Mouse (Mus musculus): Measurements from ENCODE around the gene Ehd4. TPM values are rescaled to one million over a fixed set of nuclear protein-coding genes. Genes with fewer than 3 reads are reported as not detected.

Ehd4 gene
- 270 TPM for polyA plus RNA-seq (2014; fragmentation: Illumina TruSeq; extraction: RNeasy Lipid Tissue Mini Kit (QIAGEN cat#74804); ENCODE audit: low read depth, low replicate concordance)

DNA sequence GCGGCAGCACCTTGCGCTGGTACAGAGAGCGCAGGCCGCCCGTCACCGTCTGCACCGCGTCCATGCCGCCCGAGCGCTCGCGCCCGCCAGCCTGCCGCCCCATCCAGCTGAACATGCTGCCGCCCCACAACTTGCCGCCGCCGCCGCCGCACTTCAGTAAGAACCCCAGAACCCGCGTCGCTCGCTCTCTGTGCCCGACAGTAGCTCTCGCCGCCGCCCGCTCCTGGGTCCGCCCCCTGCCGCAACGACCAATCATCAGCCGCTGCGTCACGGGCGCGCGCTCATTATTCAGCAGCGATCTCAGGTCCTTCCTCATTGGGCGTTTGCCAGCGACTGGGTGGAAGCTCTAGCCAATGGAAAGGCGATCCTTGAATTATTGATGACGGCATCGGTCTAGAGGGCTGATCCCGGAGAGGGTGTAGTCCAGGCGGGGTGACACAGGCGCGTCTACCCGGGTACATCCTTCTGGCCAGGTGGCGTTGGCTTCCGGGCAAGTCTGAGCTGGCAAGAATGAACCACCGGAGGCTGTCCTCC lies at the start of gene Ehd4:
TSS of gene Ehd4 (minus strand) at position 246 of the 534 bp plus-strand sequence.

Other genes with a start within 250 kb of the Ehd4 start
- gene Mapkbp1, start 181.9 kb downstream of the Ehd4 start, polyA plus RNA-seq (2014; fragmentation: Illumina TruSeq; extraction: RNeasy Lipid Tissue Mini Kit (QIAGEN cat#74804); ENCODE audit: low read depth, low replicate concordance), result 8.1 TPM
- 6.3 TPM for gene Jmjd7, start 127.1 kb downstream of the Ehd4 start, polyA plus RNA-seq (2014; fragmentation: Illumina TruSeq; extraction: RNeasy Lipid Tissue Mini Kit (QIAGEN cat#74804); ENCODE audit: low read depth, low replicate concordance)
- 3.2 TPM for gene Gm28042, start 127.1 kb downstream of the Ehd4 start, polyA plus RNA-seq (2014; fragmentation: Illumina TruSeq; extraction: RNeasy Lipid Tissue Mini Kit (QIAGEN cat#74804); ENCODE audit: low read depth, low replicate concordance)
- 2.2 TPM for gene Pla2g4b, start 121.2 kb downstream of the Ehd4 start, polyA plus RNA-seq (2014; fragmentation: Illumina TruSeq; extraction: RNeasy Lipid Tissue Mini Kit (QIAGEN cat#74804); ENCODE audit: low read depth, low replicate concordance)
- 5.9 TPM for gene Pla2g4e, start 90.7 kb upstream of the Ehd4 start, polyA plus RNA-seq (2014; fragmentation: Illumina TruSeq; extraction: RNeasy Lipid Tissue Mini Kit (QIAGEN cat#74804); ENCODE audit: low read depth, low replicate concordance)
- not detected for gene Pla2g4d, start 134.6 kb upstream of the Ehd4 start, polyA plus RNA-seq (2014; fragmentation: Illumina TruSeq; extraction: RNeasy Lipid Tissue Mini Kit (QIAGEN cat#74804); ENCODE audit: low read depth, low replicate concordance)
- gene Pla2g4f, start 159.6 kb upstream of the Ehd4 start, polyA plus RNA-seq (2014; fragmentation: Illumina TruSeq; extraction: RNeasy Lipid Tissue Mini Kit (QIAGEN cat#74804); ENCODE audit: low read depth, low replicate concordance), result not detected
- gene Vps39, start 198.5 kb upstream of the Ehd4 start, polyA plus RNA-seq (2014; fragmentation: Illumina TruSeq; extraction: RNeasy Lipid Tissue Mini Kit (QIAGEN cat#74804); ENCODE audit: low read depth, low replicate concordance), result 20.9 TPM
- 18.9 TPM for gene Ganc, start 249.3 kb upstream of the Ehd4 start, polyA plus RNA-seq (2014; fragmentation: Illumina TruSeq; extraction: RNeasy Lipid Tissue Mini Kit (QIAGEN cat#74804); ENCODE audit: low read depth, low replicate concordance)
- 18.2 TPM for gene Tmem87a, start 249.5 kb upstream of the Ehd4 start, polyA plus RNA-seq (2014; fragmentation: Illumina TruSeq; extraction: RNeasy Lipid Tissue Mini Kit (QIAGEN cat#74804); ENCODE audit: low read depth, low replicate concordance)

Data from heart, adult 10 weeks (tissue).